Mouse (Mus musculus): ENCODE measurements around the gene Gm13102. TPM values are rescaled to one million over a fixed set of nuclear protein-coding genes. Genes with fewer than 3 reads are reported as not detected.
"Not testable (repeated sequence)": the region's sequence is repeated elsewhere in the genome, so short reads cannot be mapped to it uniquely, and the experiment has no call there.

Gm13102 gene
- polyA plus RNA-seq (2014; fragmentation: Nextera tagmentation; extraction: Ambion mirVana) = not detected in 2 replicates

DNA sequence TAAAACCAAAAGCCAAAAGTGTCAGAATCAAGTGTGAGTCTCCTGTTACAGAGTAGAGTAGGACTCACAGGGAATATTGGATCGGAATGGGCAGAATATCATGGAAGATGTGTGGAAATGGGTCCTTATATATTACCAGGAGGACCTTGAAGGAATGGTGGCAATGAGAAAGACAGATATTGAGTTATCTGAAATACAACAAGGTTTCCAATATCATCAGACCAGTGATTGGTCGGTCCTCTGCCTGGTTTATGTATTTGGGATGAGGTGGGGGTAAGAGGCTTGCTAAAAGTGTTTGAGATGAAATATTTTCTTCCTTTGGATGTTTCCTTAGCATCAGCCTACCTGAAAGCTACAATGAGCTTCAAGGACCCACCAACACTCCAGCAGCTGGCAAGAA is at the start of gene Gm13102:
Gene Gm13102, plus strand, starts transcription at position 301 of the 400 bp plus-strand sequence.
- not testable (repeated sequence) for DNase-seq (ENCODE audit: low spot score)

GRCm38 (mm10) chr4:144058826-144059225 is 47.4 kb upstream of the Gm13102 start, which contains the start of gene Pramel4:
Gene Pramel4, plus strand, starts transcription at chr4:144059126.
- not testable (repeated sequence) for H3K27me3 ChIP-seq (ENCODE audit: control insufficient read depth, insufficient read depth, low read length); DNase-seq (ENCODE audit: low spot score); H3K4me2 ChIP-seq (ENCODE audit: low read depth); H3K9ac ChIP-seq (ENCODE audit: low read length); H3K4me1 ChIP-seq (ENCODE audit: control insufficient read depth, insufficient read depth, low read length); ATAC-seq (ENCODE audit: insufficient read depth, low FRiP score, low TSS enrichment); H3K36me3 ChIP-seq (ENCODE audit: control insufficient read depth, insufficient read depth, low read length); H3K4me3 ChIP-seq (ENCODE audit: low read depth, low read length); H3K9me3 ChIP-seq (ENCODE audit: control insufficient read depth, low read length); H3K27ac ChIP-seq (ENCODE audit: low read depth, low read length)
- WGBS = 90% methylated on average over 3 of the region's 3 CpGs

More for the DNA sequence above, at the start of gene Gm13102:
- WGBS = no CpG with 5 or more reads among the region's 2 CpGs
- not testable (repeated sequence) for H3K27me3 ChIP-seq (ENCODE audit: control insufficient read depth, insufficient read depth, low read length); H3K36me3 ChIP-seq (ENCODE audit: control insufficient read depth, insufficient read depth, low read length); H3K4me3 ChIP-seq (ENCODE audit: low read depth, low read length); H3K4me1 ChIP-seq (ENCODE audit: control insufficient read depth, insufficient read depth, low read length); H3K9me3 ChIP-seq (ENCODE audit: control insufficient read depth, low read length); ATAC-seq (ENCODE audit: insufficient read depth, low FRiP score, low TSS enrichment); H3K9ac ChIP-seq (ENCODE audit: low read length); H3K4me2 ChIP-seq (ENCODE audit: low read depth); H3K27ac ChIP-seq (ENCODE audit: low read depth, low read length)

Other genes starting within 250 kb of the Gm13102 start
- not detected in 2 replicates for gene Pramef6, start 206.1 kb upstream of the Gm13102 start, polyA plus RNA-seq (2014; fragmentation: Nextera tagmentation; extraction: Ambion mirVana)
- gene Pramef25, start 155.5 kb upstream of the Gm13102 start, polyA plus RNA-seq (2014; fragmentation: Nextera tagmentation; extraction: Ambion mirVana) = not detected in 2 replicates
- not detected in 2 replicates for gene Gm13101, start 139.5 kb upstream of the Gm13102 start, polyA plus RNA-seq (2014; fragmentation: Nextera tagmentation; extraction: Ambion mirVana)
- gene Pramef17, start 112.1 kb upstream of the Gm13102 start, polyA plus RNA-seq (2014; fragmentation: Nextera tagmentation; extraction: Ambion mirVana) = not detected in 2 replicates
- gene Pramel4, start 47.3 kb upstream of the Gm13102 start, polyA plus RNA-seq (2014; fragmentation: Nextera tagmentation; extraction: Ambion mirVana) = not detected in 2 replicates
- gene Oog3, start 56.2 kb downstream of the Gm13102 start, polyA plus RNA-seq (2014; fragmentation: Nextera tagmentation; extraction: Ambion mirVana) = not detected in 2 replicates
- not detected in 2 replicates for gene Oog2, start 84.2 kb downstream of the Gm13102 start, polyA plus RNA-seq (2014; fragmentation: Nextera tagmentation; extraction: Ambion mirVana)
- not detected in 2 replicates for gene C87977, start 106.8 kb downstream of the Gm13102 start, polyA plus RNA-seq (2014; fragmentation: Nextera tagmentation; extraction: Ambion mirVana)
- gene Pramel5, start 174.0 kb downstream of the Gm13102 start, polyA plus RNA-seq (2014; fragmentation: Nextera tagmentation; extraction: Ambion mirVana) = not detected in 2 replicates
- gene Gm13128, start 223.8 kb downstream of the Gm13102 start, polyA plus RNA-seq (2014; fragmentation: Nextera tagmentation; extraction: Ambion mirVana) = not detected in 2 replicates